Mouse (Mus musculus): Measurements from ENCODE around the gene Rom1.

Rom1 gene

DNA sequence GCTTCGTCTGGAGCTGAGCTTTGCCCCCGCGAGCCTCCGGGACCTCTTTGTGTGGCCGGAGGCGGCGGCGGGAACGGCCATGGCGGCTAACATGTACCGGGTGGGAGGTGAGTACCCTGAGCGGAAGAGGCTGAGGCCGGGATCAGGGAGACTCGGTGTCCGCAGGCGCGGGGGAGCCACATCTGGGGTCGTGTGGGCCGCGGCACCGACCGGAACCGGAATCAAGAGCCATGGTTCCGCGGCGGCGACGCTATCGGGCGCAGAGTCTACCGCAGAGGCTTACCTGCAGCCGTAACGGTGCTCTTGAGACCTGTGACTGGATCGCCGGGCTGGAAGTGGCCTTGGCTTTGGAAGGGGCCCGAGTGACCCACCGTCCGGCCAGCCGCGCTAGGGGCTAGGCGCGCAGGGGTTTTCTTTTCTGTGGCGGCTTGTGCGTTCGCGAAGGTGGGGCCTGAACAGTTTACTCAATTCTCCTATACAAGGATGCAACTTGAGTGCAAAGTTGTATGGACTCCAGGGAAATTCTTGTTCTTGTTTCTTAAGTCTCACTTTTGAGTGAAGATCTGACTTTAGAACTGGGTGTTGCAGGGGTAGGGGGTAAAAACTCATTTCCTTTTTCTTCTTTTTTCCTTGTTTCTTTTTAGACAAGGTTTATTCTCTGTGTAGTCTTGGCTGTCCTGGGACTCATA is 13.3 kb upstream of the Rom1 start:
- DNase-seq (ENCODE audit: low read depth, low spot score) = no peak

DNA sequence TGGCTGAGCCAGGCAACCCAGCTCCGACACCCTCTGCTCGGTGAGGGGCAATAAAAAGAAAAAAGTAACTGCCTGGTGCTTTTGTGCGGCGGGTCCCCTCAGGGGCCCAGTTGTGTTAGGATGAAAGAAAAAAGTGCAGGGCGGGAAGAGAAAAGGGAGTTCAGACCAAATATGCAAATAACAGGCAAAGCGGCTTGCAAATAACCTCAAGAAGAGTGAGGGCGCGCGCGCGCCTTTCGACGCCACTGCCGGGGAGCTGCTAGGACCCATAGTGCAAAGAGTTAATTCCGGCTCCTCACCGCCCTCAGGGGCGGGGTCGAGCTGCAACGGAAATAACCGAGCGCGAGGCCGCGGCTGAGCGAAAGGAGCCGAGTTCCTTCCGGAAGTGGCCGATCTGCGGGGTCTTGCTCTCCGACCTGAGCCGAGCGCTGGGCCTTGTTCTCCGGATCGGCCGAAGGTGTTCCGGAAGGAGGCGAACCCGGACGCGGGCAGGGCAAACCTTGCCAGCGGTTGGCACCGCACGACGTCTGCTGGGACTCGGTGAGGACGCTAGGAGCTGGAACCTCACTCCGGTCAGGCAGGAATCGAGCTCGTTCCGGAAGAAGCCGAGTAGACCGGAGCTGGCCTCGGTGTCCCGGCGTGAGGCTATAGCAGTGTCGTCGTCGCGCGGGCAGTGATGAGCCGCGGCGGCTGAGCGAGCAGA is 12.5 kb upstream of the Rom1 start, which contains the start of gene Mta2:
Mta2 (plus strand) TSS at position 361 of the 703 bp plus-strand sequence.
- peak; percentile 95 for DNase-seq (ENCODE audit: low read depth, low spot score)

DNA sequence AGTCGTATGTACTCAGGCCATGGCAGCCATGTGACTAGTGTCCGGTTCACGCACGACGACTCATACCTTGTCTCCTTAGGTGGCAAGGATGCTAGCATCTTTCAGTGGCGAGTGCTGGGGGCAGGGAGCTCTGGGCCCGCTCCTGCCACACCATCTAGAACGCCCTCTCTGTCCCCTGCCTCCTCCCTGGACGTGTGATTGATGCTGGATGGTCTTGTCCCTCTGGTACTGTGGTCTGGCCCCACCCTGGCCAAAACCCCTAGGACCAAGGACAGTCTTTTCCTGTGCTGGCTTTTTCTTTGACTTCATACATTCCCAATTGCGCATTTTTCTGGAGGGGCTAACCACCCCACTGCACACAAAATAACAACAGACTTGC is 12.0 kb upstream of the Rom1 start:
- no peak for DNase-seq (ENCODE audit: low read depth, low spot score)

DNA sequence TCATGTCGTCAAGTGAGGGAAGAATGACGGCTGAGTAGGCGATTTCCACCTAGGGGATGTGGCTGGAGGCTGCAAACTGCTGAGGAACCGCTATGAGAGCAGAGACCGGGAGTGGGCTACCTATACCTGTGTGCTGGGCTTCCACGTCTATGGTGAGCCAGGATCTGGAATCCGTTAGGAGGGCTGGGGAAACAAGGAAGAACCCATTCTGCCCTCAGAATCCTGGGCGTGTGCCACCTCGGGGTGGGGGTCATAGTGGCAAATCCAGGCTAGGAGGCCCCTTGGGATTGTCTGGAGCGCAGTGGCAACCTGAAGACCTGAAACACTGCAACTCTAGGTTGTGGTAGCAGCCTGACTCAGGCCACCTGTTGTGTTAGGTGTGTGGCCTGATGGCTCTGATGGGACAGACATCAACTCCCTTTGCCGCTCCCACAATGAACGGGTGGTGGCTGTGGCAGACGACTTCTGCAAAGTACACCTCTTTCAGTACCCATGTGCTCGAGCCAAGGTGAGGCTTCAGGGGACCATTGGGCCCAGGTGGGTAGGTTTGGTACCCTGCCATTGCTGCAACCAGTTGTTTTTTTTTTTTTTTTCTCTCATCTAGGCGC is 11.5 kb upstream of the Rom1 start:
- no peak for DNase-seq (ENCODE audit: low read depth, low spot score)

DNA sequence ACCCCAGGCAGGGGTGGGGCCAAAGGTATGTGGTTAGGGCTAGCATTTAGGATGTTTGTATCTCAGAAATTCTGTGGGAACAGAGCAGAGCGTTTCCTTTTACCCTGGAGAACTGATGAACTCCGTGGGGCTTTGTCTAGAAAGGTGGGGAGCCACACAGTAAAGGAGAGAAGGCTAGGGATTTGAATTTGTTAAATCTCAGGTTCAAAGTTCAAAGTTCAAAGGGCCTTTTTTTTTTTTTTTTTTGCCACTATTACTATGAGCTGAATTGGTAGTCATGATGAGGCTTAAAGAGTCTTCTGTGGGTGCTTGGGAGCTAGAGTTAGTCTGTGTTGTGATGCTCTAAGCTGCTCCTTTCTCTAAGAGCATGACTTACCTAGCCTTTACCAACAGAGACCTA is 7.6 kb upstream of the Rom1 start:
- DNase-seq (ENCODE audit: low read depth, low spot score) = no peak

DNA sequence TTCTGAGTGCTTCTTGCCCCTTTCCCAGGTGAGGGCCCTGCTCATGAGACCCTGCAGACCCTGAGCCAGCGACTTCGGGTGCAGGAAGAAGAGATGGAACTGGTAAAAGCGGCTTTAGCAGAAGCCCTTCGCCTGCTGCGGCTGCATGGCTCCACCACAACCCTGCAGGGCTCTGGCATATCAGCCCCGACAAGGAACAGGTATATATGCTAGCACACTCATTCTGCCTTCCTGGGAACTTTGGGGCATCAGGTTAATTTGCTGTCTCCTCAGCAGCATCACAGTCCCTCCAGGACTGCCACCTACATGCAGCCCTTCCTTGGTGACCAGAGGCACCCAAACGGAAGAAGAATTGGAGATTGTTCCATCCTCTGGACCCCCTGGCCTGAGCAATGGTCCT is 1.6 kb upstream of the Rom1 start:
- no peak for DNase-seq (ENCODE audit: low read depth, low spot score)

DNA sequence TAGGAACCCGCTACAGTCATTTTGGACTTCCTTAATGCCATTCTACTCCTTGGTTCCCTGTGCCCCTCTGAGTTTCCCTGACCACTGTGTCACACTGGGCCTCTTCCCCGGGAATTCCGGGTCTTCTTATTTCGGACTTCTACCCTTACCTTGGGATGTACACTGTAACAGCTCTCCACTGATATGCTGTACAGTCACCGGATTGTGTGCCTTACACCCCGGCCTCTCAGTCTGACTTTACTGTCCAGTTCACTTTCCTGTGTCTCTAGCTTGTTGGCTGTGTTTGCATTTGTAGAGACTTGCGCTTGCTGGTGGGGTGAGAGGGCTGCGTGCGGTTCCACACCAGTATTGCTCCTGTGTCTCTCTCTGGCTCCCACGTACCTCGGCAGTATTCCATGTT is 961 bp upstream of the Rom1 start:
- DNase-seq (ENCODE audit: low read depth, low spot score) = no peak

DNA sequence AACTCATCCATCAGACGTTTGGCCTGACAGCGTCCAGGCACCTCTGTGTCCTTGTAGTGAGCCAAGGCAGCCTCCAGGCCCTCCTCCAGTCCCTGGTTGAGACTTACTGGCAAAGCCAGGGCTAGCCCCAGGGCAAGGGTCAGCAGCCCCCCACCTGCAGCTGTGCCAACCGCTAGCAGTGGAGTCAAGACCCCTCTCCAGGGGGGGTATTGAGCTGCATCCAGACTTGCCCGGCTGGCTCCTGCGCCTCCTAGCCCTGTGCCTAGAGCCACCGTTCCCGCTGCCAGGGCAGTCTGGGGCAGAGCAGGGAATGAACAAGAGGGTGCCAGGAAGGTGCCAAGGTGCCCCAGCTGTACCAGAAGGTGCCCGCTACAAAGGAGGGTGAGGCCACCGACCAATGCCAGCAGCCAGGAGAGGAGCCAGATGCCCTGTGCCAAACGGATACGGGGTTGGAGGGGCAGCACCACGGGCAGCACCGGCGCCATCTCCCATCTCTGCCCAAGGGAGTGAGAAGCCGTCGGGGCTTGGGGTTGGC is 400 bp downstream of the Rom1 start:
- DNase-seq (ENCODE audit: low read depth, low spot score) = no peak

DNA sequence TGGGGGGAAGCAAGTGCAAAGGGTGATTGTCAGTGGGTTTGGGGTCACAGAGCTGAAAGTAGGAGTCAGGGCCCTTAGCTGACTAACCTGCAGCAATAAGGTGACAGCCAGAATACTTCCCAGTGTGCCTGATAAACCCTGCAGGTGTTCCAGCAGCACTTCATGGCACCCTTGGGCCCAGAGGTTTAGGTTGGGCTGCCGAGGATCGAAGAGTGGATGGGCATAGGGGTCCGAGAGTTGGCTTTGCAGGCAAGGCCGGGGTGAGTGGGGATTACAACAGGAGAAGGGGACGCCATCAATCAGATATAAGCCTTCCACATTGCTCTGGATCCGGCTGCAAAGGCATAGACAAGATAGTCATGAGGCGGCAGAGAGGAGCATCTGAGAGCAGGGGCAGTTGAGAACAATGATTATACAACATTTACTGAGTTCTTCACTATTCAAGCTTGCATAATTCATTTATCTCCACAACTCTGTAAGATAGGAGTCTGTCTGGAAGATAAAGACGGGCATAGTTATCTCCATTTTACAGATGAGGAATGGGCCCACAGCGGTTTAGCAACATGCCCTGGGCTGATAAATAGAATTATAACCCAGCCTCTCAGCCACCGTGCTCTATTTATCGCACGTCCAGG is 1.1 kb downstream of the Rom1 start:
- DNase-seq (ENCODE audit: low read depth, low spot score) = no peak

DNA sequence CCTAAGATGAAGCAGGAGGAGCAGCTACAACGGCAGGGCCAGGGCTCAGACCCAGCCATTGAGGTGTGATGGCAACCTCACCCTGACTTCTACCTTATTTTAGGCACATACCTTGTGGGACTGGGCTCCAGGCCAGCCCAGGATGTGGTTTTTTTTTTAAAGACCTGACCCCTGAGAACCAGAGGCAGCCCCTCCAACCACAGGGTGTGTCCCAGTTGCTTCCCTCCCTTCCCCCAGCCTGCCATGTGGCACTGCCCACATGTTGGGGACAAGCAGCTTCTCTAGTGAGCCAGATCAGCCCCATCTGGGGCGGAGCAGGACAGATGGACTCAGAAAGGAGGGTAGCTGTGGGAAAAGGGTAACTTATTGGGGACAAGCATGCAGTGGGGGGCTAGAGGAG is 2.4 kb downstream of the Rom1 start:
- no peak for DNase-seq (ENCODE audit: low read depth, low spot score)

DNA sequence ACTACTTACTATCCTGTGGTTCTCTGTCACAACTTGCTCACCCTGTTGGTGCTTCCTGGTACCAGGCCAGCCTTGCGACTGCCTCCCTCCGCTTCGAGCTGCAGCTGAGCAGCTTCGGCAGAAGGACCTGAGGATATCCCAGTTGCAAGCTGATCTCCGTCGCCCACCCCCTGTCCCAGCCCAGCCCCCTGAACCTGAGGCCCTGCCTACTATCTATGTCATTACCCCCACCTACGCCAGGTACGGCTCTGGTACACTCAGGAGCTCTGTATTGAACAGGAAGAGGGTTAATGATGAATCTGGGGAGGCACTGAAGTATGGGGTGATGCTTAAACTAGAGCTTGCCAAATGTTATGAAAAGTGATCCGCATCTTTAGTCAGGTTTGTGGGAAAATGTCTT is 7.4 kb downstream of the Rom1 start:
- DNase-seq (ENCODE audit: low read depth, low spot score) = no peak

DNA sequence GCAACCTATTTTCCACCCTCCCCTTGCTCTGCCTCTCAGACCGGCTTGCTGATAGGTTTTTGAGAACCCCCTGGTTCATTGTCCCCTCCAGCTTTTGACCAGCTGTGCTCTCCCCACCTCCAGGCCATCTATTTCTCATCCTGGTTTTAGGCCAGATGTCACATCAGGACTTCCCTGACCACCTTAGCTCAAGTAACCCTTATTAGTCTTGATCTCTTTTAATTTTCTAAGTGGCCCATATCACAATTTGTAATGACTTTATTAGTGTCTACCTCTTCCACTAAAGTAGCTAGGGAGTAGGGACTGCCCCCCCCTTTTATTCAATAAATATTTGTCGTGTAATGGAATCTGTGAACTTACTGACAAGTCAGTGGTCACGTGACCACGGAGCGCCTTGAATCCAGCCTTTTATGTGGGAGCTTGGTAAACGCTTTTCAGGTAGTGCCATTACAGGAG is 8.3 kb downstream of the Rom1 start:
- peak; percentile 54 for DNase-seq (ENCODE audit: low read depth, low spot score)

DNA sequence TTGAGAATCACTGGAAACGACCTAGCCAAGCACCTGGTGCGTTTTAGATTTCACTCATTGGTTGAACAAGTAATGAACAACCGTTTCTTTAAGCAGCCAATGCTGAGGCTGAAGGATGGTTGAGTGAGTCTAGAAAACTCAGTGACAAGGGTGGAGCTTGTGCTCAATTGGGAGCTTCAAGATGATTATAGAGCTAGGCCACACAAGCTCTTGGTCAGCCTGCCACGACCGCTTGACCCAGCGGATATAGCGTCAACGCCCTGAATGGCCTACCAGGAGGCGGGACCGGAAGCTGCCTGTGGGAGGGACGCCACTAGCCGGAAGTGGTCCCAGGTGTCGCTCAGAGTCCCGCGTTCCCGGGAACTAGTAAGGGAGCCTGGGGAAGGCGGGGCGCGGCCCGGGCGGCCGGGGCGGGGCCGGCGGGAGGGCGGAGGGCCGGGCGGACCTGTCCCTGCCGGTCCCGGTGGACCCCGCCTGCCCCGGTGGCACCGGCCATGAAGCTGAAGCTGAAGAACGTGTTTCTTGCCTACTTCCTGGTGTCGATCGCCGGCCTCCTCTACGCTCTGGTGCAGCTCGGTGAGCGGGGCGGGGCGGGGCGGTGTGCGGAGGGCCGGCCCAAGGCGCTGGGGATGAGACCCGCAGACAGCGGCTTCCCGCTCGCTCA is 9.0 kb downstream of the Rom1 start, which contains the start of gene B3gat3:
B3gat3 (plus strand) TSS at position 302 of the 664 bp plus-strand sequence.
- peak; percentile 95 for DNase-seq (ENCODE audit: low read depth, low spot score)

DNA sequence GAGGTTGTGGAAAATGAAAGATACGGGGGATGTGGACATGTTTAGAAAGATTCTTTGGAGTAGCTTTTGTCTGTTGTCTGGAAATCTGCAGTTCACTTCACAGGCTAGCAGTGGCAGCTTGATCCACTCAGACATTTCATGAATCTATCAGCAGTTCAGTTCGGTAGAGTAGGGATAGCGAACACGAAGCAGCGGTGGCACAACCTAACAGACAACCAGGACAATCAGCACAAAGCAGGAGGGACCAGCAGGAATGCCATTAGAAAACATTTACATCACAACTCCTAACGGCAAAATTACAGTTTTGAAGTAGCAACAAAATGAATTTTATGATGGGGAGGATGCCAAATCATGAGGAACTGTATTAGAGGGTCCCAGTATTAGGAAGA is 9.5 kb downstream of the Rom1 start:
- no peak for DNase-seq (ENCODE audit: low read depth, low spot score)

DNA sequence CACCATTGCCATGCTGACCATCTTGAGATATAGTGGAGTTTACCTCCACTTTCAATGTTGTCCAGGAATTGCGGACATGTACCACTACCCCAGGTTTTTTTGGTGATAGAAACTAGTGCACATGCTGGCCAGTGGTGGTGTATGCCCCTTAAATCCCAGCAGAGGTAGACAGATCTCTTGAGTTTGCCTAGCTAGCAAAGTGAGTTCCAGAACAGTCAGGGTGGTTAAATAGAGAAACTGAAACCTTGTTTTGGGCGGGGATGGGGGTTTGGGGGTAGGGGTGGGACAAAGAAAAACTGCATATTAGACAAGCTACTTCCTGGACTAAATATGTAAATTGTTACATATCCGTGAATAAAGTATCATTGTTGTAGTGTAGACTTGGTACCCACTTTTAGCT is 10.2 kb downstream of the Rom1 start:
- no peak for DNase-seq (ENCODE audit: low read depth, low spot score)

DNA sequence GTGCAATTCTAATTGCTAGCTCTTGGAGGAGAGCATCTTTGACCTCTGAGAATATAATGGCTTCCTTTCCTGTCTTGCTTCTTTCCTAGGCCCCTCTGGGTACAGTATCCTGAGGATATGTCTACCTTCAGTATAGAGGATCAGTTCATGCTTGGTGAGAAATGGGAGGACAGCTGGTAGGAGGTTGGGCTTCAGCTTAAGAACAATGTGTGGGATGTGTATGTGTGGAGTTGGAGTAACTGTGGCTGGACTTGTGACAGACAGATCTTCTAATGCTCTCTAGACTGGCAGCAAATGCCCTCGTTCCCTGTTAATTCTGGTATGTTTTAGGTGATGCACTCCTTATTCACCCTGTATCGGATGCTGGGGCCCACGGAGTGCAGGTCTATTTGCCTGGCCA is 14.9 kb downstream of the Rom1 start:
- DNase-seq (ENCODE audit: low read depth, low spot score) = no peak

DNA sequence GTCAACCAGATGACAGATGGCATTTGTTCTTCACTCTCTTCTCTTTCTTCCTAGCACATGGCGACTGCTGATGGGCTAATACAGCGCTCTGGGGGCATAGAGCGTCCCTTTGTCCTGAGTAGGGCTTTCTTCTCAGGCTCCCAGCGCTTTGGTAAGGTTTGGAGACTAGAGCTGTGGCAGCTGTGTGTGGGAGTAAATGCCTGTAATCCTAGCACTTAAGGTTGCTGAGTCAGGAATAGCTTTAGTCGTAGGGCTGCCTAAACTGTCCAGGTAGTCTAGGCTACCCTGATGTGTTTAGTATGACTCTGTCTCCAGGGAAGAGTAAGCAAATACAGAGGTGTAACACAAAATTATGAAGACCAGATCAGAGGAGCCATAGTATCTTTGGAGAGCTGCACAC is 17.3 kb downstream of the Rom1 start:
- DNase-seq (ENCODE audit: low read depth, low spot score) = no peak

DNA sequence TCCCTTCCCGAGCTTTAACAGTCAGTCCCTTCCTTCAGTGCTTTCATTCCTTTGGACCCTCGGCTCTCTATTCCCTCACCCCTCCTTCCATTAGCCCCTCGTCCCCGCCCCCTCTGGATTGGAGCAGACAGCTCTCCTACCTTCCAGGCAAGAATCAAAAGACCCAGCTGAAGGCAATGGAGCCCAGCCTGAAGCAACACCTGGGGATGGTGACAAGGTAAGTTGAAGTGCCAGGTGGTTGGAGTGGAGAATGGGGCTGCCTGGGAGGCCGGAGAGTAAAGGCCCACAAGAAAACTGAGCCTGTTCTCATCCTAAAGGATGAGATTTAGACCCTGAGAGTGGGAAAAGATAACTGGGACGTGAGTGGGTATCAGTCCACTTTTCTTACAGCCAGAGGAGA is 20.6 kb downstream of the Rom1 start:
- no peak for DNase-seq (ENCODE audit: low read depth, low spot score)

DNA sequence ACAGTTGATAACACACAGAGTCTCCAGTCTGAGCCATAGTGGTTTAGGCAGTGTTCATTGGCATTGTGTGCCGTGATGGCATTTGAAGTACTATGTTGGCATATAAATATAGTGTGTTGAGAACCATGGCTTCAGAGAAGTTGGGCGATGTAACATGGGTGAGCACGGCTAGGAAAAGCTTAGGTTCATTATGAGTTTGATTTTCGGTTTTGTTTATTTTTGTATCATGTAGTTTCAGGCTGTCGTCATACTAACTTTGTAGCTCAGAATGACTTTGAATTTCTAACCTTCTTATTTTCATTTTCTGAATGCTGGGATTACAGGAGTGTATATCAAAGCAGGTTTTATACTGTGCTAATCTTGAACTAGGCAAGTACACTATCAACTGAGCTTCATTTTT is 25.7 kb downstream of the Rom1 start:
- no peak for DNase-seq (ENCODE audit: low read depth, low spot score)

DNA sequence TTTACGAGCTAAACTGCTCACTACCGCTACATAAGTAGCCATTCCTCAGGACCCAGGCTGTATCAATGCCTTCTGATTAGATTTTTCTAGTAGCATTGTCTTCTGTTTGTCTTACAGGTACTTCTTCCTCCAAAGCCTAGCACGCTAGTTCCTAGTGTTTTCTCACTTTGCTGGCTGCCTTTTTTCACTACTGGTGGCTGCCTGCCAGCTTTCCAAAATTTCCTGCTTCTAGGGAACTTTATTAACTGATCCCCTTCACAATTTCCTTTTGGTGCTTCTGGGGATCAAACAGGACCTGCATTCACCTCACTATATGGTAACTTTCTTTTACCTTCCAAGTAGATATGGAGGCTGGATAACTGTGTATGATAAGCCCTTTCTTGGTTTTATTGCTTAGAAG is 30.1 kb downstream of the Rom1 start:
- no peak for DNase-seq (ENCODE audit: low read depth, low spot score)

DNA sequence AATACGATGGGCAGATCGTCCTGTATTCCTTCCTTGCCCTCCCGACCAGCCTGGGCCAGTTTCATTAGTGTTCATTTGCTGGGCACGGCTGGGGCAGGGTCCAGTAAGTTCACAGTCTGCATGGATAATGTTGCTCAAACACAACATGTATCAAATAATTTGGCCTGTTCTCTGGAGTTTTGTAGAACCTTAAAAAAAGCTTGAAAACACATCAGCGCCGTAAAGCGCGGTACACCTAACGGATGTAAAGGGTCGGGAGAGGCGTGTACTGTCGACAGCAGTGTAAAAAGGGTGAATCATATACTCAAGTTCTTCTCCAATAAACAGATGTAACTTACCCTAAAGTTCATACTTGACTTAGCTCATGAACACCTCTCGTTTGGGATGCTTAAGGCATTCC is 30.6 kb downstream of the Rom1 start:
- DNase-seq (ENCODE audit: low read depth, low spot score) = no peak

Data from skeletal muscle tissue, adult 2 months (tissue).